Mouse (Mus musculus) adrenal gland, postnatal 4 days (tissue): ENCODE measurements around the gene Gm10719. TPM values are rescaled to one million over a fixed set of nuclear protein-coding genes. Genes with fewer than 3 reads are reported as not detected.
"Not testable (repeated sequence)": the region's sequence is repeated elsewhere in the genome, so short reads cannot be mapped to it uniquely, and the experiment has no call there.

Experiments used
- DNase-seq, 2 experiments: peaks; one replicate each; pipeline ENCODE4 v3.0.0; 2021 to 2022; ENCODE audit warnings: low spot score in 2 of 2, mixed read lengths in 2 of 2
- long read RNA-seq, 2 experiments: library from polyadenylated mRNA; stranded (forward); transcript quantifications; one replicate each; pipeline ENCODE4 v2.0.0; 2021
- total RNA-seq, 2 experiments: library from RNA; stranded (reverse); gene quantifications; 2 replicates each; pipeline ENCODE4 v1.2.3; 2021

The Gm10719 gene
- 1 to 10 TPM; 1.7 to 2.3 TPM for total RNA-seq
- long read RNA-seq, experiment 1: 0 reads
- long read RNA-seq, experiment 2: 0 reads

GRCm38 (mm10) chr9:3017108-3017507 is at the start of gene Gm10719:
Gene Gm10719, plus strand, starts transcription at chr9:3017408.
- DNase-seq: not testable (repeated sequence)

- peak in 1 of 2 experiments; percentile 6 for DNase-seq
These were observed 16.7 kb upstream of the Gm10719 start, which contains the start of gene Gm10722 for GRCm38 (mm10) chr9:3000445-3000972. Gene Gm10722, plus strand, starts transcription at chr9:3000922.

GRCm38 (mm10) chr9:3001006-3001405 is 16.2 kb upstream of the Gm10719 start:
- not testable (repeated sequence) for DNase-seq

- DNase-seq: peak; percentile 94 to 100
These were observed 15.1 kb upstream of the Gm10719 start for GRCm38 (mm10) chr9:3001948-3002659.

- peak; percentile 4 to 18 for DNase-seq
These were observed 14.3 kb upstream of the Gm10719 start, which contains the start of gene Gm11168 for GRCm38 (mm10) chr9:3002794-3003396. Gene Gm11168, plus strand, starts transcription at chr9:3003346.

GRCm38 (mm10) chr9:3006179-3006578 is 11.0 kb upstream of the Gm10719 start:
- DNase-seq: not testable (repeated sequence)

- DNase-seq: not testable (repeated sequence)
These were observed 10.6 kb upstream of the Gm10719 start for GRCm38 (mm10) chr9:3006636-3007035.

- DNase-seq: not testable (repeated sequence)
These were observed 9.9 kb upstream of the Gm10719 start for GRCm38 (mm10) chr9:3007272-3007671.

- DNase-seq: not testable (repeated sequence)
These were observed 7.9 kb upstream of the Gm10719 start for GRCm38 (mm10) chr9:3009331-3009730.

- DNase-seq: not testable (repeated sequence)
These were observed 5.1 kb upstream of the Gm10719 start for GRCm38 (mm10) chr9:3012054-3012621.

- not testable (repeated sequence) for DNase-seq
These were observed 4.4 kb upstream of the Gm10719 start, which contains the start of gene Gm10721 for GRCm38 (mm10) chr9:3012733-3013279. Gene Gm10721, plus strand, starts transcription at chr9:3013140.

GRCm38 (mm10) chr9:3015354-3015753 is 1.9 kb upstream of the Gm10719 start, which contains the start of gene Gm10720:
Gene Gm10720, plus strand, starts transcription at chr9:3015654.
- not testable (repeated sequence) for DNase-seq

- peak in 1 of 2 experiments; percentile 10 for DNase-seq
These were observed 1.3 kb upstream of the Gm10719 start for GRCm38 (mm10) chr9:3015896-3016295.

- peak; percentile 32 to 100 for DNase-seq
These were observed 1.7 kb downstream of the Gm10719 start for GRCm38 (mm10) chr9:3018944-3019343.

- DNase-seq: peak; percentile 38 to 99
These were observed 2.9 kb downstream of the Gm10719 start for GRCm38 (mm10) chr9:3019835-3020727.

- DNase-seq: not testable (repeated sequence)
These were observed 5.3 kb downstream of the Gm10719 start for GRCm38 (mm10) chr9:3022316-3023008.

- DNase-seq: peak in 1 of 2 experiments; percentile 36
These were observed 6.2 kb downstream of the Gm10719 start, which contains the start of gene Gm10718 for GRCm38 (mm10) chr9:3023312-3023984. Gene Gm10718, plus strand, starts transcription at chr9:3023547.

- DNase-seq: not testable (repeated sequence)
These were observed 6.9 kb downstream of the Gm10719 start for GRCm38 (mm10) chr9:3023985-3024648.
